Mouse (Mus musculus) heart, postnatal 10 days (tissue): ENCODE measurements around the gene Dusp8. TPM values are rescaled to one million over a fixed set of nuclear protein-coding genes. Genes with fewer than 3 reads are reported as not detected.
"Not testable (repeated sequence)": the region's sequence is repeated elsewhere in the genome, so short reads cannot be mapped to it uniquely, and the experiment has no call there.

ENCODE experiments used
- DNase-seq, 2 experiments: peaks; one replicate each; pipeline ENCODE4 v3.0.0; 2021
- intact Hi-C: fragments of 180-260 bp; cut with DNase I; formaldehyde crosslinking; loops from one replicate; pipeline ENCODE4 v1.15.1; 2025
- total RNA-seq, 2 experiments: library from RNA; stranded (reverse); gene quantifications; 2 replicates each; pipeline ENCODE4 v1.2.3; 2021

Dusp8 gene
- total RNA-seq = 10 to 100 TPM; 28.0 to 30.0 TPM

DNA sequence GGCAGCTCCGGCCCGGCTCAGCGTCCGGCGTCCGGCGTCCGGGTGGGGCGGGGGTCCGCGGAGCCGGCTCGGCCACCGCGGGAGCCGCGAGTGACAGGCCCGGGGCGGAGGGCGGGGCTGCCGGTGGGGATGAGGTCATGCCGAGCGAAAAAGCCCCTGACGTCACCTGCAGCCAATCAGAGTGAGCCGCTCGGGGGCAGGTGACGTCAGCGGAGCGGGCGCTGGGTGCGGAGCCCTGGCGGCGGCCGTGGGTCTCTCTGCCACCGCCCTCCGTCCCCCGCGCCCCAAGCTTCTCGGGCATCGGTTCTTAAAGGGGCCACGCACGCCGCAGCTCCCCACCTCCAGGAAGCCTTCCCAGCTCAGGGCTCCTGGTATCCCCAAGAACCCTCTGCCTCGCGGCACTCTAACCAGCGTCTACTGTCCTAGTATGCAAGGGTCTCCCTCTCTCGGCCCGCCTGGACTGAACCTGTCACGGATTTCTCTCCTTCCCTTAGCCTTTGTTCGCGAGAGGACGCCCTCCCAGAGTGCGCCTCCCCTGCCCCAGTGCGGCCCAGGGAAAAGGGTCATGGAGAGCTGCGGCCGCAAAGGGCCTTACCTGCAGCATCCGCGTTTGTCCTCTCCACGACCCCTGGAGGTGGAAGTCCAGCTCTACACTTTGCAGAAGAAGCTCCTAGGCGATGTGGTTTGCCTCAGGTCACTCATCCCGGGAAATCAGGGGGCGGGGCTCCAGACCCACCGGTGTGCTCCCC, at the start of gene Dusp8:
Gene Dusp8, minus strand, starts transcription at position 661 of the 749 bp plus-strand sequence.
- intact Hi-C loops = loop anchor here (10.0 kb wide), 1 partner anchor 171 kb away; no protein-coding TSS in a partner anchor
- peak; percentile 95 to 96 for DNase-seq

DNA sequence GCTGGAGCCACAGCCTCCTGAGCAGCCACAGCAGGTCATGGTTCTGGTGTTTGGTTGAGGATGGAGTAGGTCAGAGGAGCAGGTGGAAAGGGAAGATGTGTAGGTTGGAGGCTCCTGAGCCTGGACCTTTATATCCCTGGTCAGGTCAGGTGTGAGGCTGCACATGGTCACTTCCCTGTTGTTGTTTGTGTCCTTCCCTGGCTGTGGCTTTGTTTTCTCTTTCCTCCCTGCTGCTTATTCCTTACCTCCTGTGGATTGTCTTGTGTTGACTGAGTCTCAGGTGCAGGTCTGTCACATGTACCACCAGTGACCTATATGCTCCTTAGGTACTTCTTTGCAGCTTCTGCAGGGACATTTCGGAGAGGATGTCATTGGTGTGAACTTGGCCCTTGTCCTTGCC, 48.9 kb upstream of the Dusp8 start, which contains the start of gene Gm45337:
Gene Gm45337, minus strand, starts transcription at position 101 of the 400 bp plus-strand sequence.
- no peak for DNase-seq
- intact Hi-C loops = no loop called here

DNA sequence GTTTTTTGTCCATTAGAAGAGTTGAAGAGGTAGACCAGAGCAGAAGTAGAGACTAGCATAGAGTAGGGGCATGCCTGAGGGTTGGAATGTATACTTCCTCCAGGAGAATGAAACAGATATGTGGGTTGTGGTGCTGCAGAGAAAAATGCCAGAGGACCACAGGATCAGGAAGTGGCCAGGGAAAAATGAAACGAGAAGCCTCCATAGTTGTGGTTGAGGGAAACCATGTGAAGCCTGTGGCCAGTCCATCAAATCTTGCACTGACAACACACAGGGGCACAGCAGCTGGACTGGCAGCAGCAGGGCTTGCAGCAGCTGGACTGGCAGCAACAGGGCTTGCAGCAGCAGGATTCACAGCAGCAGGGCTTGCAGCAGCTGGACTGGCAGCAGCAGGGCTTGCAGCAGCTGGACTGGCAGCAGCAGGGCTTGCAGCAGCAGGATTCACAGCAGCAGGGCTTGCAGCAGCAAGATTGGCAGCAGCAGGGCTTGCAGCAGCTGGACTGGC, 47.9 kb upstream of the Dusp8 start:
- intact Hi-C loops, DNase-seq: not testable (repeated sequence)

DNA sequence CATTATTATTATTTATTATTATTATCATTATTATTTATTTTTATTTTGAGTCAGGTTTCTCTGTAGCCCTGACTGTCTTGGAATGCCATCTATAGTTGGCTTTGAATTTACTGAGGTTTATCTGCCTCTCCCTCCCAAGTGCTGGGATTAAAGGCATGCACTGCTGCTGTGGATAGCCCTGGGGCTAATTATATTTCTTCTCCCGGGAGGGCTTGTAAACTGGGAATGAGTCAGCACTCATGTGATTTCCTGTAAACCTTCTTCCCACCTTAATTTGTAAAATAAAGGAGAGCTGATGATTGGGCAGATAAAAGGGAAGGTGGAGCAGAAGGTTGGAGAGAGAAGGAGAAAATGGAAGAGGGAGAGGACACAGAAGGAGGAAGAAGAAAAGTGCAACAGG, 45.1 kb upstream of the Dusp8 start:
- DNase-seq = no peak
- intact Hi-C loops = no loop called here

DNA sequence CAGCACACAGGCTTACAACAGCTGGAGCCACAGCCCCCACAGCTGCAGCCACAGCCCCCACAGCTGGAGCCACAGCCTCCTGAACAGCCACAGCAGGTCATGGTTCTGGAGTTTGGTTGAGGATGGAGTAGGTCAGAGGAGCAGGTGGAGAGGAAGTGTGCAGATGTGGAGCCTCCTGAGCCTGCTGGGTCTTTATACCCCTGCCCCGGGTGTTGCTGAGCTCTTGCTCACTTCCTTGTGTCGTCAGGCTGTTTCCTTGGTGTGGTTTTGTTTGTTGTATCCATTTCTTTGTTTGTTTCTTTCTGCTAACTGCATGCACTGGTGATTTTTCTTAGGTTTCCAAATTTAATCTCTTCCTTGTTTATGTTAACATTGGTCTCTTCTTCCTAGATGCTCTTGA, 40.3 kb upstream of the Dusp8 start, which contains the start of gene Gm39115:
Gene Gm39115, minus strand, starts transcription at position 101 of the 400 bp plus-strand sequence.
- DNase-seq, intact Hi-C loops: not testable (repeated sequence)

DNA sequence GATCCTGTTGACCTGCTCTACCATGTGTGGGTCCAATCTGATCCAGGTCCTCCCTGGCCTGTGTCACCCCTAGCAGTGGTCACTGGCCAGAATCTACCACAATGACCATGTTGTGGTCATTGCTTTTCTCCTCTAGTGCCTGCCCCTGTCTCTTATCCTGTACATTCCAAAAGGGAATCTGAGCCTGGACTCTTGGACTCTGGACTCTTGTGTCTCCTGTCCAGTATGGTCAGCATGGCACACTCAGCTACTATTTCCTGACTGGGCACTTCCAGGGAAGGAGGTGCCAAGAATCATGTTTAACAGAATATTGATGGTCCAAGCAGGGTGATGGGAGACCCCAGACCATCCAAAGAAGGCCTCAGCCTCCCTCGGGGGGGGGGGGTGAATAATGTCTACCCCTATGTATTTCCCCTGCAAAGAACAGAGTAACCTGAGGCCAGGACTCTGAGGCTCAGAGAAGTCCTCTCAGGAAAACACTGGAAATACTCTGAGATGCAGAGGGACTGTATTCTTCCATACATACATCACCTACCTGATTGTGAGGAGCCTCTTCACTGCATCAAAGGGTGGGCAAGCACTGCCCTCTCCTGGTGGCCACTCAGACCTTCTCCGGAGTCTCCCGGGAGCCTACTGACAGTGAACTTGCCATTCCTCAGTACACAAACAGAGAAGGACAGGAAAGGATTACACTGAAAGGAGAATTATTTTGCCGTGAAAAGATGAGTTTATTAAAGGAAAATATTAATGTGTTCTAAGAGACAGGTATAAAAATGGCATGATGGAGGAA, 38.8 kb upstream of the Dusp8 start:
- DNase-seq = peak; percentile 17 to 32
- intact Hi-C loops = no loop called here

DNA sequence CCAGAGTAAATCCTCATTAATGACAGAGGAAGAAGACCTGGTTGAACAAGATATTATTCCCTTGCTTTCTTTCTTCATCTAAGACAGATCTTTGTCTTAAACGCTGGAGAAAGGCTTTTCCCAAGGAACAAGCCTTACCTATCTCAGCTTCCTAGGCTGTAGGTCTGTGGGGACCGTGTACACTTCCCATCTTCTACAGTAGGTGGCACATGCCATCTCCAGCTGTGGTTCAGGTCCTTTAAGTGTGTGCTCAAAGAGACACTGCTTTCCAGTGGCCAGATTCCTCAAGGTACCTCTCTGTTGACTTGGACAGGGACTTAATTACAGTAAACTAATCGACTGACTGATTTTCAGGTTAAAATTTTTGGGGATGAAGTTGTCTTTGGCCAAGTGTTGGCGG, 33.2 kb upstream of the Dusp8 start:
- intact Hi-C loops = no loop called here
- DNase-seq = no peak

DNA sequence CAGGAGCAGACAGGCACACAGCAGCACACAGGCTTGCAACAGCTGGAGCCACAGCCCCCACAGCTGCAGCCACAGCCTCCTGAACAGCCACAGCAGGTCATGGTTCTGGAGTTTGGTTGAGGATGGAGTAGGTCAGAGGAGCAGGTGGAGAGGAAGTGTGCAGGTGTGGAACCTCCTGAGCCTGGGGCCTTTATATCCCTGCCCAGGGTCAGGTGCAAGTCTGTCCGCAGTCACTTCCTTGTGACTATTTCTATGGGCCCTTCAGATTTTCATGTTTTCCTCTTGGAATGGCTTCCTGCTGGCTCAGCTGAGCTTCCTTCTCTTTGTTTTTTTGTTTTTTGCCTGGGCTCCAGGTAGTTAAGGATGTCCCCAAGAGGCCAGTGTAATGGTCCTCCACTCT, 25.0 kb upstream of the Dusp8 start, which contains the start of gene Gm45618:
Gene Gm45618, minus strand, starts transcription at position 101 of the 400 bp plus-strand sequence.
- intact Hi-C loops, DNase-seq: not testable (repeated sequence)

DNA sequence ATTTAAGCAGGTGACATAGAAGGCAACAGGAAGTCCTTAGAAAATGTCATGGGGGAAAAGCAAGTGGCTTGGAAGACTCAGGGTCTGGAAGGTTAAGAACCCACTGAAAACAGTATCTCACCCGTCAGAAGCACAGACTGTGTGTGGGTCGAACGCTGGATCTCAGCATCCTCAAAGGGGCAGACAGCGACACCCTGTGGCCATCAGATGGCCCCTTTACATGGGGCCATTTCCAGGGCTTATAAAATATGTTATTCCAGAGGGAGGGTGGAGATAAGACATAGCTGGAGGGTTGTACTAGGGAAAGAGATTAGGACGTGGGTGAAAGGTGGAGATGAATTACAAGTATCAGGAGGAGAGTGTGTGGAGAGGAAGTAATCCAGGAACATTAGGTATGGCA, 24.0 kb upstream of the Dusp8 start:
- DNase-seq = peak in 1 of 2 experiments; percentile 9
- intact Hi-C loops = no loop called here

DNA sequence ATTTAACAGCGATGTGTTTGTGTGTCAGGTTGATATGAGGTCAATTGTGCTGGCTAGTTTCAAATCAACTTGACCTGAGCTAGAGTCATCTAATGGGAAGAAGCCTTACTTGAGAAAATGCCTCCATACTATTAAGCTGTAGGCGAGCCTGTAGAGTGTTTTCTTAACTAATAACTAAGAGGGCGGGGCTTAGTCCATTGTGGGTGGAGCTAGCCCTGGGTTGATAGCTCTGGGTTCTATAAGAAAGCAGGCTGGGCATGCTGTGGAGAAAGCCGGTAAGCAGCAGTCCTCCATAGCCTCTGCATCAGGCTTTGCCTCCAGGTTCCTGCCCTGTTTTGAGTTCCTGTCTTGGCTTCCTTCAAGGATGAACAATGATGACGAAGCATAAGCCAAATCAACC, 9.1 kb upstream of the Dusp8 start:
- intact Hi-C loops = no loop called here

DNA sequence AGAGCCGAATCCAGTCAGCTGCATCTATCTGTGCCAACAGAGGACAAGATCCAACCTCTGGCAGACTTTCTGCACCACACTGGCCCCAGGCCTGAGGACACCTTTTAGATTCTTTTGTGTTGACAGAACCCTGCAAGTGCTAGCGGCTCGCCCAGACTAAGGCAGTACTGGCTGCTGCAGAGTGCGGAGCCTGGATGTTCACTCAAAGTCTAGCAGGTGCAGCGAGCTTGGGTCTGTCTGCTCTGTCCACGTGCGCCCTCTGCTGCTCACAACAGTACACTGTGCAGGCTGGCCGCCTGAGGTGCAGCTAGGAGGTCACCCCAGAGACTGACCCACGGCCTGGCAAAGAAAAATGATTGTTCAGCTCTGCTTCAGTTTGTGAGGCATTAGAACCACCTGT, 2.1 kb upstream of the Dusp8 start:
- DNase-seq = peak; percentile 86 to 89
- intact Hi-C loops = loop anchor here (1.0 to 10.0 kb wide), 3 partner anchors 26 to 173 kb away; no protein-coding TSS in a partner anchor

More for the DNA sequence above, 9.1 kb upstream of the Dusp8 start:
- no peak for DNase-seq

DNA sequence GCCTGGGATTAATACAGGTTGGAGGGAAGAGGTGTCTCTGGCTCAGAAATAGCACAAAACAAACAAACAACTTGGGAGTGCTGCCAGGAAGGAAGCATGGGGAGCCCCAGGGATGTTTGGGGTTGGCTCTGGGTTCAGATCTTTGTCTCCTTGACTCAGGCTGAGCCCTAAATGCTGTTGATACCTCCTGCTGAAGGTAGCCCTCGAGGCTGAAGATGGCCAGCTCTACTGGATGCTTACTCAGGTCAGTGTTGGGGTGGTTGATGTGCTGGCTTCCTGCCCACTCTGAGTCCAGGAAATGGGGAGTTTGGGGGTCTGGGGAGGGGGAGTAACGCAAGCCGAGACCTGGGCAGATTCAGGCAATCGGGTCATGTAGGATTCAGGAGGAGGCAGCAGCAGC, 1.1 kb upstream of the Dusp8 start:
- no peak for DNase-seq
- intact Hi-C loops = loop anchor here (1.0 to 10.0 kb wide), 2 partner anchors 25 to 172 kb away; no protein-coding TSS in a partner anchor

DNA sequence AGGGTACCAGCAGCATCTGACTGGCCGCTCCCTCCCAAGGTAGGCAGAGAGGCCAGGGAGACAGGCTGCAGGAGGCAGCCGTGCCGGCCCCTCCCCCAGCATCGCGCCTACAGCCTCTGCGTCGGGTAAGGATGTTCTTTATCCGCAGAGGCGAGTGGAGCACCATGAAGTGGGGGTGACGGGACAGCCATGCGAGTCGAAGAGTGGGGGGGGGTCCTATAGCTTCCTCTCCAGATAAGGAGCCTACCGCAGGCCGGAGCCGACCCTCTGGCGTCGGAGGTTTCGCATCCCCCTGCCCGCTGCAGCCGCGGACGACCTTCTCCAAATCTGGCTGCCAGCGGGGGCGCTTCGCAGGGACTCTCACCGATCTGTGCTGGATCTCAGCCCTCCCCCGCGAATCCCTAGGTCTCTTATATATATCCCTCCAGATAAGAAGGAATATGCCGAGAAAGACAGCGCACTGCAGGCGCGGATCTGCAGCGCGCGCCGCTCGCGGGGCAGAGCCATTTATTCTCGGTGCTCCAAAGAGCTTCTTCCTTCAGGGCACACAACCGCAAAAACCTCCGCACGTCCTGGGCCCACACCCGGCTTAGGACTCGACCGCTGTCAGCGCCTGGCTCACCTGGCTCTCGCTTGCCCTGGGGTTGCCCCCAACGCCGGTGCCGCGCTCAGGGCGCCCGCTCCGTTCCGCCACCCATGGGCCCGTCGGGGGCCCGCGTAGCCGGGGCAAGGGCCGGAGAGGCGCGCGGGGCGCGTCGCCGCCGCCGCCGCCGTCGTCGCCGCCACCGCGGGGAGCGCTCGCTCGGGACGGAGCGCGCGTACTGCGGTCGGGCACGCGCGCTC, 1.1 kb downstream of the Dusp8 start:
- intact Hi-C loops = loop anchor here (10.0 kb wide), 1 partner anchor 170 kb away; no protein-coding TSS in a partner anchor
- DNase-seq = peak; percentile 57 to 60

DNA sequence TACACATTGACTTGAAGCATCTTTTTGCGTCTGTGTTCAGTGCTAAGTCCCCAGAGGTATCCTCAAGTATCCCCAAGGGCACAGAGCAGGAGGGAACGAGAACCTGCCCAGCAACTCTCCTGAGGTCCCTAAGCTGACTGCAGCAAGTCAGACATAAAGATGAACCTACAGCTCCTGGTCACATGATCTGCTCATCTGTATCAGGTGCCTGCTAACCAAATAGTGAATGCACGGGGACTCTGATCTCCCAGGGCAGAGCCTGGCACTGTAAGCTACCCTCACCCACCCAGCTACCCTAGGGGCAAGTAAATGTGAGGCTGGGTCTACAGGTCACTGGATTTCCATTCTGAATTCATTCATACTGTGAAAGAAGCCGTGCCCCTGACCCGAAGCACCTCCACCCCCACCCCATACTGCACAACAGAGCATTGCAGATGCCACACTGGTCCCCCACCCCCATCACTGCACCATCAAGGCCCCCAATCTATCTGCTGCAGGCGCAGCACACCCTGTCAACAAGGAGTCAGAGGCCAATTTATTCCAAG, 1.9 kb downstream of the Dusp8 start:
- intact Hi-C loops = loop anchor here (10.0 kb wide), 1 partner anchor 169 kb away; no protein-coding TSS in a partner anchor
- DNase-seq = no peak

DNA sequence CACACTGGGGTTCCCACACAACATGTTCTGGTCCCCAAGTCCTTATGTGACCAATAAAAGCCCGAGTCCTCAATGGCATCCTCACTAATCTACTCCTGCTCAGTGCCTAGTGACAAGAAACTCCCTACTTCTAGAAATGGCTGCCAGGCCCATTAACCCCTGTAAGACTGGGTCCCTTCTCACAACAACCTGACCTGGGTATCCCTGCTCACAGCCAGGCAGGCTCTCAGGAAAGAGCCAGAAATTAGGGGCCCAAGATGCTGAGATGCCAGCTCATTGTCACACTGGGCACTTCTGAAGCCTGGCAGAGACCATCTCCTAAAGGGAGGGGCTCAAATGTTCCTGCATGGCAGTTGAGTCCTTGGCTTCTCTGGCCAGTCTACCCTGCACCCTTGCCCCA, 2.7 kb downstream of the Dusp8 start:
- intact Hi-C loops = loop anchor here (10.0 kb wide), 1 partner anchor 168 kb away; no protein-coding TSS in a partner anchor
- no peak for DNase-seq

DNA sequence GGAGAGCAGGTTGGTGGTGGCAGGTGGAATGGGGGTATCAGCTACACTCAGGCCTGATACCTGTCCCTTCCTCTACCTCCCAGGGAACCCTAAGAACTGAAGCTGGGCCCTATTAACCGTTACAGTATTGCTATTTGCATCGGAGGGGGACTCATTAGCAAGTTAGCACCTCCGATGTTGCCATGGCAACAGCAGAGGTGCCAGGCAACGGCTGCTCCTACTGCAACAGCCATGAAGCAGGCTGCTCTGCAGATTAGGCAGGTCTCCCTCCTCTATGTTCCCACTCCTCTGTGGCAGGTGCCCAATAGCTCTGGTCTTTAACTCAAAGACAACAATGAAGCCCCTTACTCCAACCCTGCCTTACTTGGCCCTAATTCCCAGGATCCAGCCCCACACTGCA, 3.8 kb downstream of the Dusp8 start:
- intact Hi-C loops = loop anchor here (10.0 kb wide), 1 partner anchor 167 kb away; no protein-coding TSS in a partner anchor
- DNase-seq = no peak

DNA sequence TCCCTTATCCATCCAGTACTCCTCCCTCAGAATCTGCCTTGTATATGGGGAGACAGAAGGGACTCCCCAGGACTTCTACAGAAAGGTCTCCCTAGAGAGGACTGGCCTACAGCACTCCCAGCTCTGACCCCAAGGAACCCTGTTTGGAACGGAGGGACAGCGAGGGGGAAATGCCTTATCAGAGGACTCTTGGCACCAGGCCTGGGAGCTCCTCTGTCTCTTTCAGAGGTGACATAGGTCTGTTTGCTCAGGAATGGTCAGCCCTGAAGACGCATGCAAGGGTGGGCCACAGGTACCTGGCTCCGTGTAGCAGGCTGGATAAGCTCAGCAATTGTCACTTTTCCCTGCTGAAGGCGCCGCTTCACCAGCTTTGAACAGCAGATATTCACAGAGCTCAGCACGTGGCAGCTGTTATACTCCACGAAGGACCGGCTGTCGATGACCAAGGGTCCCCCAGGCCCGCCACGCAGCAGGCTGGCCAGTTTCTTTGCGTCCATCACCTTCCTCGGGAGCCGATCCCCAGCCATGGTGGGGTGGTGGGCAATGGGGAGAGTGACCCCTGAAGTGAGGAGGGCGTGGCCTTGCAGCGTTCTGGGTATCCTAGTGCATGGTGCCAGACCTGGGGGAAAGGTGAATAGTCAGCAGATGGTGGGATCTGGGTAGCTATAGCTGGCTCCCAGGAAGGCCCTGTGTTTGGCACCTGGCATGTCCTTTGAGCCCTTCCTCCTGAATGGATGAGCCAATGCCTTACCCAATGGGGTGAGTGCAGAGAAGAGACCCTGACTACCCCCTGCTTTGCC, 5.8 kb downstream of the Dusp8 start:
- intact Hi-C loops = loop anchor here (10.0 kb wide), 1 partner anchor 165 kb away; no protein-coding TSS in a partner anchor
- DNase-seq = no peak

DNA sequence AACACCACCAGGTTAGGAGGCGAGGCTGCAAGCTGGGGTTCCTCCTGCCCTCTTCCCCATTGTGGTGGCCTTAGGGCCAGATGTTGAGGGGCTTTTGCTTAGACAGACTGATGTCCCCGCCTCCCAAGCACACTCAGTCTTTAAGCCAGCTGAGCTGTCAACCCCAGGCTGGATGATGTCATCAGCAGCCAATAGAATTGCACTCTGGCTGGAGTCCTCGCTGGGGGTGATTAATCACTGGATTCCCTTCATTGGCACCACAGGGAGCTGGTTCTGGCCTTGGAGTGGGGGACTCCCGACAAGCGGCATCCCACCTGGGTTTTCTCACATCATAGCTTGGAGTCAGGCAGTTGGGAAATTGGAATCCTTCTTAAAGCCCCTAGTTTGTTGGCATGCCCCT, 6.8 kb downstream of the Dusp8 start:
- peak; percentile 56 to 62 for DNase-seq
- intact Hi-C loops = no loop called here
